Mouse (Mus musculus) megakaryocyte, embryonic 14.5 days (primary cell): ENCODE data around the gene Wasf2.

Experiments
- FLI1 ChIP-seq: IDR thresholded peaks from 2 replicates; pipeline ENCODE4 v1.6.1; 2012; ENCODE audit warnings: low read length, inconsistent platforms, mixed read lengths
- GATA1 ChIP-seq: IDR thresholded peaks from 3 replicates; pipeline ENCODE4 v1.6.1; 2012; ENCODE audit warnings: mixed read lengths, low read length, inconsistent platforms, borderline replicate concordance

DNA sequence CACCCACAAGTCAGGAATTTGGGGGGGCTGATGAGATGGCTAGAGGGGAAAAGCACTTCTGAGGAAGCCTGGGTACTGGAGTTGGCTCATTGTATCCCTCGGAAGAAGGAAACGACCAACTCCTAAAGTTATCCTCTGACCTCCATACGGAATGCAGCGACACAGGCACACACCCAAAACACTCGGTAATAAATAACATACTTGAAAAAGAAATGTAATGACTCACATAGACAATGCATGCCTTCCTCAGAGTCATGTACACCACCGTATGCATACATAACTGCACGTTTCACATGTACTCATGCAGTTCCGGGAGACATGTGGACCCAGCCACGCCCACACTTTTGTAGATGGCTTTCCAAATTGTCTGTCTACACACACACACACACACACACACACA lies 41.0 kb upstream of the Wasf2 start:
- TF ChIP-seq GATA1 (no peak), FLI1 (no peak)
